Mouse (Mus musculus) liver, embryonic 15.5 days (tissue): ENCODE measurements around the gene Casq1. TPM values are rescaled to one million over a fixed set of nuclear protein-coding genes. Genes with fewer than 3 reads are reported as not detected.
"Not testable (repeated sequence)": the region's sequence is repeated elsewhere in the genome, so short reads cannot be mapped to it uniquely, and the experiment has no call there.

Source experiments
- ATAC-seq: fragments of 200-750 bp; cut with Nextera tagmentation; 2 replicates; pipeline ENCODE4 v1.8.0; 2017; ENCODE audit warnings: moderate number of reproducible peaks, mild to moderate bottlenecking, moderate library complexity; ENCODE audit not compliant: insufficient read depth
- H3K27ac ChIP-seq: fragments of 300-500 bp; sonication (generic); replicated peaks from 2 replicates; pipeline ENCODE4 v1.5.1; 2015; ENCODE audit warnings: mild to moderate bottlenecking, inconsistent platforms
- H3K27me3 ChIP-seq: fragments of 300-500 bp; sonication (generic); 2 replicates; pipeline ENCODE4 v1.6.1; 2015; ENCODE audit warnings: mild to moderate bottlenecking, inconsistent platforms
- H3K36me3 ChIP-seq: fragments of 300-500 bp; sonication (generic); replicated peaks from 2 replicates; pipeline ENCODE4 v1.6.1; 2015; ENCODE audit warnings: moderate library complexity, mild to moderate bottlenecking, inconsistent platforms
- H3K4me1 ChIP-seq: fragments of 300-500 bp; sonication (generic); replicated peaks from 2 replicates; pipeline ENCODE4 v1.6.1; 2015; ENCODE audit warnings: inconsistent platforms
- H3K4me2 ChIP-seq: fragments of 300-500 bp; sonication (generic); 2 replicates; pipeline ENCODE4 v1.6.1; 2015; ENCODE audit warnings: moderate library complexity, mild to moderate bottlenecking, inconsistent platforms
- H3K4me3 ChIP-seq: fragments of 300-500 bp; sonication (generic); replicated peaks from 2 replicates; pipeline ENCODE4 v1.5.1; 2015; ENCODE audit warnings: mild to moderate bottlenecking, inconsistent platforms
- H3K9ac ChIP-seq: fragments of 300-500 bp; sonication (generic); 2 replicates; pipeline ENCODE4 v1.6.1; 2015; ENCODE audit warnings: moderate library complexity, mild to moderate bottlenecking, inconsistent platforms
- H3K9me3 ChIP-seq: fragments of 300-500 bp; sonication (generic); replicated peaks from 2 replicates; pipeline ENCODE4 v1.6.1; 2016; ENCODE audit warnings: inconsistent platforms
- WGBS: fragments of 180-500 bp; shearing (Covaris S2); methylation state at CpG from one replicate; pipeline ENCODE4 v1.1.7; 2015; ENCODE audit warnings: mixed read lengths; ENCODE audit not compliant: insufficient replicate concordance; 5-methylcytosine and 5-hydroxymethylcytosine counted together
- polyA plus RNA-seq: library from polyadenylated mRNA; unstranded; fragments of >200 nt; fragmentation: Nextera tagmentation; extraction: Ambion mirVana; gene quantifications from 2 replicates; pipeline ENCODE4 v1.2.1, GENCODE M21; 2015

The Casq1 gene
- 2.9 and 5.0 TPM in 2 replicates for polyA plus RNA-seq

DNA sequence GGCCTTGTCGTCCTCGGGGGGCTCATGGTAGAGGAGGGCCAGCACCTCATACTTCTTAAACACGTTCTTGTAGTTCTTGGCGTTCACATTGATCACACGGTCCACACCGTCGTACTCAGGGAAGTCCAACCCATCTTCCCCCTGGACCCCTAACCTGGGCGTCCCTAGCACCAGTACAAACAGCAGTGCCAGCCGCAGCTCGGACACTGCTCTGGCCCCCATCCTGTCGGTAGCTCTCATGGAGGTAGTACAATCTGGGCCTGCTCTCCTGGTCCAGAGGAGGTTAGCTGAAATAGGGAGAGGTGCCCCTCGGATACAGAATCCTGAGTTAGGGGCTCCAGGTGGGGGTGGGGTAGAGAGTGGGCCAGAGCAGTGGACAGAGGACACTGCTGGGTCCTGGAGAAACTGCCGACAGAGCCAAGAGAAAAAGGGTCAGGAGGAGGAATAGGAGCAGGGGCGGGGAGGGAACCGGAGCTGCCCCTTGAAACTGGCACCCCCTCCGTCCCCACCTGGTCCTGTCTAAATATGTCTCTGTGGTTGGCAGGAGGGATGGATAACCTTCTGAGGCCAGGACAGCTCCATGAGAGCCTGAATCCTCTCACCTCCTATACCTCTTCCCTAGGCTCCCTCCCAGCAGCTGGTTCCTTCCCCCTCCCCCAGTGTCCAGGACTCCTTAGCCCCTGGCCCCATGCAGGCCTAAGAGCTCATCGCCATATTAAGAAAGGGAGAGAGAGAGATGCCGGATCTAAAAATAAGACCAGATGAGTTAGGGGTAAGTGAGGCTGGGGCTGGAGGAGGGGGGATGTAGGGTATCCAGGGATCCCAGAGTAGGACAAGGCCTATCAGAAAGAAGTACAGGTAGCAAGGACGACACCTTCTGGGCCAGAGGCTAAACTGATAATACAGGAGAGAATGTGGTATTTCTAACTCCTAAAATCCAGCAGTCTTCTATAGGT lies at the start of gene Casq1:
Casq1 (minus strand) TSS at position 418 of the 956 bp plus-strand sequence.
- ATAC-seq, result no peak
- H3K4me3 ChIP-seq, result no peak within 1 kb of the TSS
- WGBS, result 71% methylated on average over 17 of the region's 19 CpGs
- no peak within 1 kb of the TSS for H3K4me2 ChIP-seq
- H3K9me3 ChIP-seq, result no peaks in the 10 kb centered on the region
- no peak within 1 kb of the TSS for H3K9ac ChIP-seq
- peaks cover 9% of the 10 kb centered on the region; the same call in 1 of the 2 replicates for H3K4me1 ChIP-seq
- no peak within 1 kb of the TSS for H3K27ac ChIP-seq
- no peaks in the 10 kb centered on the region for H3K36me3 ChIP-seq
- no peaks in the 10 kb centered on the region for H3K27me3 ChIP-seq

DNA sequence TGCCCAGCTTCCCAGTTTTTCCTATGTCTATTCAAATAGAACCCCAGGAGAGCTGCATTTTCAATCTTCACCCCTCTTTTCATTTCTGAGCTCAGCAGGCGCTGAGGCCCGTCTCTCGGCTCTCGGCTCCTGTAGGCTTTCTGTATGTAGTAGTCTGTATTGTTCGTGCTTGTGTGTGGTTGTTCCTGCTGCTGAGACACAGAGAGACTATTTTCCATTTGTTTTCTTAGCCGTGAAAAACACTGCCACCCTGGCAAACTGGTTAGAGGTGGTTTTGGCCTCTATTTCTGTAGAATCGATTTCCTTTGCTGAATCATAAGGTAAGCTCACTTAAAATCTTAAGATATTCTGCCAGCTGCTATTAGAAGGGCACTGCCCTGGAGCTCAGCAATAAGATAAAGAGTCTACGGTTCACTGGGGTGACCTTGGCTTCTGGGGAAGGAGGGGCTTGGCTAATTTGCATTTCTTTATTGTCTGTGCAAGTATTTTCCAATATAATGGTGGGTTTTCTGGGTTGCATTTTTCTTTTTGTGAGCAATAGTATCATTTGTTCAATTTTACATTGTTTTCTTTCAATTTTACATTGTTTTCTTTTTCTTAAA lies 41.9 kb upstream of the Casq1 start, which contains the start of gene Igsf8:
Igsf8 (plus strand) TSS at position 165 of the 602 bp plus-strand sequence.
- H3K4me2 ChIP-seq, result no peak within 1 kb of the TSS
- no peak within 1 kb of the TSS for H3K27ac ChIP-seq
- no peaks in the 10 kb centered on the region for H3K9me3 ChIP-seq
- H3K36me3 ChIP-seq, result no peaks in the 10 kb centered on the region
- no peak for ATAC-seq
- H3K9ac ChIP-seq, result no peak within 1 kb of the TSS
- H3K27me3 ChIP-seq, result no peaks in the 10 kb centered on the region
- H3K4me1 ChIP-seq, result no peaks in the 10 kb centered on the region
- no peak within 1 kb of the TSS for H3K4me3 ChIP-seq
- 57% methylated on average over 8 of the region's 8 CpGs for WGBS

DNA sequence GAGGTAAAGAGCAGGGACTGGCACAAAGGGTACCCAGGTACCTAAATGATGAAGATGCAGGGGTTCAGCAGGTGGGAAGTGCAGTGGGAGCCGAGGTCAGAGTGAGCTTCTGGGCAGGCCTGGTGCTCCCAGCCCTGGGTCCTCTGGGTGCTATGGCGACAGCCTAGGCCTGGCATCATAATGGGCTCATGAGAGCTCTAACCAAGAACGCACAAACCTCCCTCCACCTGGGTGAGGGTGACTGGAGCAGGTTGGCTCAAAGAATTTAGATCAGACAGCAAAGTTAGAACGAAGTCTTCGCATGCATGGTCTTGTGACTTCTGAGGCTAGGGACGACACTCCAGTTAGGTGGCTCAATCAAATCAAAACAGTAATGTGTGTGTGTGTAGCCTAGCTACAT lies 38.6 kb upstream of the Casq1 start, which contains the start of gene Atp1a4:
Atp1a4 (minus strand) TSS at position 101 of the 400 bp plus-strand sequence.
- ATAC-seq, result no peak
- WGBS, result 72% methylated on average over 6 of the region's 6 CpGs

DNA sequence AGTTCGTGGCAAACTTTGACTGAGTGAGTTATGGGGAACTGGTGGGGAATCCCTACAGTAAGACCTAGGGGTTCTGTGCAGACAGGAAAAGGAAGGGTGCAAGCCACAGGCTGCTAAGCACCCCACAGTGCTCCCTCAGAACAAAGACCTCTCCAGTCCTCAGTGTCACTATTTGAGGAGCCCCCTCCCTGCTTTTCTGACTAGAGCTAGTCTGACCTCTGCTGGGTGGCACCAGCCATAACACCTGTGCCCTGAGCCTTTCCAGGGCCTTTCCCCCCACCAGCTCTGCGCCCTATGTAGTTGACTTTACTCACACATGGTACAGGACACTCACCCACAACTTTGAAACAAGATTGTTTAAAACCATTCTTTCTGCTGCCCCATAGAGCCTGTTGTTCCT lies 28.0 kb upstream of the Casq1 start:
- Histone ChIP-seq H3K36me3 (no peaks in the 10 kb centered on the region), H3K9me3 (no peaks in the 10 kb centered on the region), H3K4me3 (no peak overlapping the region), H3K27ac (no peak overlapping the region), H3K9ac (no peak overlapping the region), H3K4me2 (no peak overlapping the region), H3K4me1 (no peaks in the 10 kb centered on the region), H3K27me3 (peaks cover 32% of the 10 kb centered on the region)
- ATAC-seq, result no peak
- 36% methylated on average over 2 of the region's 2 CpGs for WGBS

More for the DNA sequence above, 38.6 kb upstream of the Casq1 start, which contains the start of gene Atp1a4:
- Histone ChIP-seq H3K36me3 (no peaks in the 10 kb centered on the region), H3K4me3 (no peak within 1 kb of the TSS), H3K4me2 (no peak within 1 kb of the TSS), H3K9ac (no peak within 1 kb of the TSS), H3K9me3 (no peaks in the 10 kb centered on the region), H3K27me3 (no peaks in the 10 kb centered on the region), H3K4me1 (no peaks in the 10 kb centered on the region), H3K27ac (no peak within 1 kb of the TSS)

DNA sequence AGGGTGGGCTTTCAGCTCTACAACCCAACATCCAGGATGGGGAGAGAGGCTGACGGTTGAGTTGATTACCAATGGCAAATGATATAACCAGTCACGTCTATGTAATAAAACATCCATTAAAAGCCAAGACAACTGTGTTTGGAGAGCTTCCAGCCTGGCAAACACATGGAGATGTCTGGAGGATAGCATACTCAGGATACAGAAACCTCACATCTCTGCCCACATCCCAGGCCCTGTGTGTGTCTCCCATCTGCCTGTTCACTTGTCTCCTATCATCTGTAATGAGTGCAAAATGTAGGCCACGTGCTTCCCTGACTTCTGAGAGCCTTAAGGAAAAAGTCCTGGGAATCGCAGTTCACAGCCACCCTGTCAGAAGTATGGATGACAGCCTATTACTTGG lies 27.5 kb upstream of the Casq1 start:
- H3K36me3 ChIP-seq, result no peaks in the 10 kb centered on the region
- no peaks in the 10 kb centered on the region for H3K9me3 ChIP-seq
- no peak for ATAC-seq
- WGBS, result 55% methylated on average over 4 of the region's 4 CpGs
- no peaks in the 10 kb centered on the region for H3K4me1 ChIP-seq
- H3K4me3 ChIP-seq, result no peak overlapping the region
- H3K9ac ChIP-seq, result no peak overlapping the region
- no peak overlapping the region for H3K4me2 ChIP-seq
- H3K27ac ChIP-seq, result no peak overlapping the region
- peaks cover 34% of the 10 kb centered on the region for H3K27me3 ChIP-seq

DNA sequence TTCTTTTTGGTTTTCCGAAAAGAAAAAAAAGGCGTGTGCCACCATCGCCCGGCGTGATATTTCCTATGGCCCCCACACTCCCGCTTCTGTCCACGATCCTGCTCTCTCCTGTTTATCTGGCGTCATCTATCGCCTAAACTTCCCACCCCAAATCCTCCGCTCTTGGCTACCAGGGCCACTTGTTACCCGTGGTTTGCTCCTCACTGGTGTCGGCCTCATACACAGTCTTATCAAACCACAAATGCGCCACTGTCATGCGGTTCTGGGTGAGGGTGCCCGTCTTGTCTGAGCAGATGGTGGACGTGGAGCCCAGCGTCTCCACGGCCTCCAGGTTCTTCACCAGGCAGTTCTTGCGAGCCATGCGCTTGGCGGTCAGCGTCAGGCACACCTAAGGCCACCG lies 25.0 kb upstream of the Casq1 start:
- not testable (repeated sequence) for H3K9ac ChIP-seq, H3K9me3 ChIP-seq, H3K4me3 ChIP-seq, H3K4me1 ChIP-seq, H3K36me3 ChIP-seq, ATAC-seq, H3K27ac ChIP-seq
- Histone ChIP-seq H3K27me3 (peaks cover 35% of the 10 kb centered on the region), H3K4me2 (peak overlapping the region; percentile 10; the same call in 1 of the 2 replicates)
- WGBS, result 33% methylated on average over 23 of the region's 23 CpGs

DNA sequence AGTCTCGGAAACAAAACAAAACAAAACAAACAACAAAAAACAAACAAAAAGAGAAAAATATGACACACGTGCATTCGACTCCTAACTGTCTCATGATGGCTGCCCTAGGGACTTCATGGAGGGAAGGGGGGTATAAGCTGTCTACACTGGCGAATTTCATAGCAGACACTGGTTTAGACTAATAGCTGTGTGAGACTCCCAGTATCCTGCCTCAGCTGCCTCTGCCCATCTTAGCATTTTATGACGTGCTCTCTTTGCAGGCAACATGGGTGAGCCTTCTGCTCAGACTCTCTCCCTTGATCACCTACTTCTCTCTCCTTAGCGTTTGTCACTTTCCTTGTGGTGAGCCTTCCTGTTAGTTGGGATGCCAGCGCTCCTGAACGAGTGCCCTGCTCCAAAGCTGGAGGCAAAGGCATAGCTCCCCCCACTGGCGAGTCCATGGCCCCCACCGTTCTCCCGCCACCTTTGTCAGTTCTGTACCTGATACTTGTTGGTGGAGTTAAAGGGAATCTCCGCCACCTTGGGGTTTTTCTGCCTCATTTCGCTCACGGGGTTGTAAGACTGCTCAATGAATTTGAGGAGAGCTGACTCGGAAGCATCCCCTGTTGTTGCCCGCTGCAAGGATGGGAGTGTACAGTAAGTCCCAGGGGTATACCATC lies 24.0 kb upstream of the Casq1 start:
- H3K27ac ChIP-seq, result no peak overlapping the region
- H3K36me3 ChIP-seq, result no peaks in the 10 kb centered on the region
- no peak for ATAC-seq
- H3K9me3 ChIP-seq, result no peaks in the 10 kb centered on the region
- 25% methylated on average over 16 of the region's 16 CpGs for WGBS
- no peaks in the 10 kb centered on the region for H3K4me1 ChIP-seq
- H3K4me3 ChIP-seq, result no peak overlapping the region
- no peak overlapping the region for H3K9ac ChIP-seq
- H3K27me3 ChIP-seq, result peaks cover 35% of the 10 kb centered on the region
- no peak overlapping the region for H3K4me2 ChIP-seq

DNA sequence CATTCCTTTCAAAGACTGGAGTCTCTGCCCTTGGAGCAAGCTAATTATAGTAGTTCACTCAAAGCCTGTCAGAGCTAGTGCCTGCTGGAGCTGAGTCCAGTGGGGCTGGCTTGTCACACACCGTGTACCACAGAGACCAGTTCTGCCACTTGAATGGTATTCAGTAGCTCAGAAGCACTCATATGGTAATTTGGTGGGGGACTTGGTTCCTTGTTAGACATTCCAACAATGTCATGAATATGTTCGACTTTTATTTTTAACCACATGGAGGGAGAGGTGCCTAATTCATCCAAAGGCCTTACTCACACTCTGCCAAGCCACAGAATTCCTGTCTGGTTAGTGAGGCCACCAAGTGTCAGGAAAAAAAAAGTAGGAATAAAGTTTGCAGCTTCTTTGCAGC lies 22.7 kb upstream of the Casq1 start:
- WGBS, result 39% methylated on average over 2 of the region's 2 CpGs
- no peak overlapping the region for H3K9ac ChIP-seq

DNA sequence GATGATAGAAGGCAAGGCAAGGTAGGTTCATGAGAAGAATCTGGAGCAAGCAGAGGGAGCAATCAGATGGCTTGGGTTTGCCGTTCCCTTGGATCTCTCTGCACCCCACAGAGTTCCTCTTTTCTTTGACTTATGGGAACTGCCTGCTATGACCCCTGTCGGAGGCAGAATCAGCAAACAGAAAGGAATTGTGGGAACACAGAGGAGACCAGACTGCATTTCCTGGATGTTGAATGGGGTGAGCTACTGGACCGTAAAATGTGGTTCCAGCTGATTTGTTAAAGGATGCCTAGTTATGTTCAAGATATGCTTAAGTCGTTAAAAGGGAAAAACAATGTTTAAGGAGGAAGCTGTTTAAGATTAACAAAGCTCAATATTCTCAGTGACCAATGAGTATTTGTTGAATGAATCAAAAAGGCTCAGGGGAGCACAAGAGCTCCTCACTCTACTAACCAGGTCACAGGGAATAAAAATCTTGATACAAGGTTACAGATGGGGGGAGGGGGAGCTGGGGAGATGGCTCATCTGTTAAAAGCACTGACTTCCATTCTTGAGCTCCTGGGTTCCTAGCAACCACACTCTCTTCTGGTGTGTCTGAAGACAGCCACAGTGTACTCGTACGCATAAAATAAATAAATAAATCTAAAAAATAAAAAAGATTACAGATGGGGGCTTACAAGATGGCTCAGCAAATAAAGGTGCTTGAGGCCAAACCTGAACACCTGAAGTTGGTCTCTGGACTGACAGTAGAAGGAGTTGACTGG lies 21.5 kb upstream of the Casq1 start:
- Histone ChIP-seq H3K4me3 (no peak overlapping the region), H3K9me3 (no peaks in the 10 kb centered on the region), H3K4me2 (no peak overlapping the region), H3K27ac (no peak overlapping the region), H3K9ac (no peak overlapping the region), H3K27me3 (peaks cover 32% of the 10 kb centered on the region), H3K36me3 (no peaks in the 10 kb centered on the region), H3K4me1 (no peaks in the 10 kb centered on the region)
- ATAC-seq, result no peak
- 28% methylated on average over 6 of the region's 6 CpGs for WGBS

More for the DNA sequence above, 22.7 kb upstream of the Casq1 start:
- no peak overlapping the region for H3K4me3 ChIP-seq
- no peak for ATAC-seq
- H3K9me3 ChIP-seq, result no peaks in the 10 kb centered on the region
- H3K36me3 ChIP-seq, result no peaks in the 10 kb centered on the region
- no peaks in the 10 kb centered on the region for H3K4me1 ChIP-seq
- H3K27ac ChIP-seq, result no peak overlapping the region
- H3K4me2 ChIP-seq, result no peak overlapping the region
- peaks cover 35% of the 10 kb centered on the region for H3K27me3 ChIP-seq

DNA sequence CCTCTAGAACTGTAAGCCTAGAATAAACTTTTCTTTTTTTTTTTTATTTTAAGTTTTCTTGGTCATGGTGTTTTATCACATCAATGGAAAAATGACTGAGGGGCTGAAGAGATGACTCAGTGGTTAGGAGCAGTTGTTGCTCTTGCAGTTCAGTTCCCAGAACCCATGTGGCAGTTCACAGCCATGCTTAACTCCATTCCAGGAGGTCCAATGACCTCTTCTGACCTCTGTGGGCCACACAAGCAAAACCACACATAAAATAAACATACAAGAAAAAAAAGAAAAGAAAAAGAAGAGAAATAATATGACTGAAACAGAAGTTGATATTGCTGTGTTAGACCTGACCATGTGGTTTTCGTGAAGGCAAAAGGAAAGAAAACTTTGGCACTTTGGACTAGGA lies 9.5 kb upstream of the Casq1 start:
- no peak for ATAC-seq
- no peak overlapping the region for H3K4me2 ChIP-seq
- no peak overlapping the region for H3K27ac ChIP-seq
- H3K4me1 ChIP-seq, result no peaks in the 10 kb centered on the region
- H3K9me3 ChIP-seq, result no peaks in the 10 kb centered on the region
- no peak overlapping the region for H3K9ac ChIP-seq
- no peak overlapping the region for H3K4me3 ChIP-seq
- no peaks in the 10 kb centered on the region for H3K36me3 ChIP-seq
- no peaks in the 10 kb centered on the region for H3K27me3 ChIP-seq
- 70% methylated on average over 1 of the region's 1 CpGs for WGBS
